Mouse (Mus musculus) ES-E14 (cell line): ENCODE results near the gene Tars2. TPM values are rescaled to one million over a fixed set of nuclear protein-coding genes. Genes with fewer than 3 reads are reported as not detected.
"Not testable (repeated sequence)": the region's sequence is repeated elsewhere in the genome, so short reads cannot be mapped to it uniquely, and the experiment has no call there.

Experiments used
- DNase-seq: peaks from one replicate; pipeline ENCODE4 v3.0.0-alpha.2; 2013; ENCODE audit warnings: low read depth, low spot score
- H3K27ac ChIP-seq: 2 replicates; pipeline ENCODE4 v1.5.1; 2012; ENCODE audit warnings: low read depth, mild to moderate bottlenecking, low read length, moderate library complexity, mixed read lengths; ENCODE audit not compliant: poor library complexity, insufficient read depth, severe bottlenecking
- H3K36me3 ChIP-seq: 2 replicates; pipeline ENCODE4 v1.6.1; 2012; ENCODE audit warnings: mild to moderate bottlenecking, low read length, moderate library complexity, mixed read lengths; ENCODE audit not compliant: control insufficient read depth, poor library complexity, insufficient read depth, severe bottlenecking
- H3K4me1 ChIP-seq, 2 experiments: fragments of 150-350 bp in 1 of 2; sonication (generic) in 1 of 2; 2 replicates each; pipeline ENCODE4 v1.6.1; 2012; ENCODE audit warnings: low read length in 2 of 2, mild to moderate bottlenecking in 1 of 2, mixed read lengths in 1 of 2; ENCODE audit not compliant: control insufficient read depth in 2 of 2, insufficient read depth in 2 of 2, poor library complexity in 1 of 2
- H3K4me3 ChIP-seq, 2 experiments: fragments of 150-350 bp in 1 of 2; sonication (generic) in 1 of 2; 2 replicates each; pipeline ENCODE4 v1.5.1; 2012; ENCODE audit warnings: low read length in 2 of 2, low read depth in 1 of 2, mild to moderate bottlenecking in 1 of 2, mixed read lengths in 1 of 2; ENCODE audit not compliant: insufficient read depth in 1 of 2, poor library complexity in 1 of 2, severe bottlenecking in 1 of 2
- H3K9ac ChIP-seq: 2 replicates; pipeline ENCODE4 v1.6.1; 2012; ENCODE audit warnings: low read depth, mild to moderate bottlenecking, low read length, mixed read lengths; ENCODE audit not compliant: poor library complexity, insufficient read depth, severe bottlenecking
- H3K9me3 ChIP-seq: fragments of 150-350 bp; sonication (generic); 2 replicates; pipeline ENCODE4 v1.6.1; 2012; ENCODE audit warnings: low read depth, mild to moderate bottlenecking, low read length; ENCODE audit not compliant: control insufficient read depth, insufficient read depth
- CHD2 ChIP-seq: IDR thresholded peaks from 2 replicates; pipeline ENCODE4 v1.6.1; 2014; ENCODE audit warnings: mild to moderate bottlenecking, low read depth, low read length, inconsistent platforms
- HCFC1 ChIP-seq: IDR thresholded peaks from 2 replicates; pipeline ENCODE4 v1.6.1; 2012; ENCODE audit warnings: low read length, inconsistent platforms, borderline replicate concordance; ENCODE audit not compliant: insufficient read depth
- MAFK ChIP-seq: IDR thresholded peaks from 2 replicates; pipeline ENCODE4 v1.6.1; 2014; ENCODE audit warnings: mild to moderate bottlenecking, low read depth, low read length, inconsistent platforms; ENCODE audit not compliant: insufficient read depth
- ZC3H11A ChIP-seq: IDR thresholded peaks from 2 replicates; pipeline ENCODE4 v1.6.1; 2012; ENCODE audit warnings: low read depth, mild to moderate bottlenecking, inconsistent platforms, low read length, borderline replicate concordance
- ZNF384 ChIP-seq: IDR thresholded peaks from 2 replicates; pipeline ENCODE4 v1.6.1; 2012; ENCODE audit warnings: low read depth, low read length, inconsistent platforms
- in situ Hi-C, 2 experiments: fragments of 600-800 bp; cut with MboI; formaldehyde crosslinking; loops; one replicate each; pipeline ENCODE4 v1.15.1; 2025; ENCODE audit warnings: low sequenced_read_pairs in 2 of 2, inconsistent platforms in 1 of 2; ENCODE audit not compliant: unreplicated experiment in 2 of 2
- total RNA-seq: library from RNA; depleted of rRNA; stranded (reverse); fragments of 300-350 nt; gene quantifications from 2 replicates; pipeline ENCODE4 v1.2.3, GENCODE M21; 2012; rRNA removed

Tars2 gene
- total RNA-seq: 85.9 and 132 TPM in 2 replicates

- no peak for DNase-seq
- in situ Hi-C loops: no loop called here
- TF ChIP-seq MAFK (no peak), ZC3H11A (no peak), ZNF384 (no peak), HCFC1 (no peak), CHD2 (no peak)
Measured at GRCm38 (mm10) chr3:95760106-95760505, at the start of gene Tars2. Gene Tars2, minus strand, starts transcription at chr3:95760206.

GRCm38 (mm10) chr3:95808384-95808783 is 48.4 kb upstream of the Tars2 start:
- no peak for DNase-seq
- Histone ChIP-seq H3K27ac (no peak overlapping the region), H3K36me3 (peaks cover 12% of the 10 kb centered on the region), H3K9me3 (no peaks in the 10 kb centered on the region), H3K9ac (no peak overlapping the region), H3K4me3 (no peak overlapping the region), H3K4me1 (no peaks in the 10 kb centered on the region)
- TF ChIP-seq MAFK (no peak), HCFC1 (no peak), ZC3H11A (no peak), ZNF384 (no peak), CHD2 (no peak)
- in situ Hi-C loops: no loop called here

More at GRCm38 (mm10) chr3:95760106-95760505, at the start of gene Tars2:
- Histone ChIP-seq H3K27ac (no peak within 1 kb of the TSS), H3K4me3 (no peak within 1 kb of the TSS), H3K9me3 (no peaks in the 10 kb centered on the region), H3K9ac (no peak within 1 kb of the TSS), H3K36me3 (peaks cover 9% of the 10 kb centered on the region), H3K4me1 (peaks cover 15% of the 10 kb centered on the region in 2 experiments)

- H3K36me3 ChIP-seq: peaks cover 12% of the 10 kb centered on the region
- in situ Hi-C loops: not testable (repeated sequence)
Measured at GRCm38 (mm10) chr3:95807630-95808029, 47.6 kb upstream of the Tars2 start.

GRCm38 (mm10) chr3:95806677-95807076 is 46.7 kb upstream of the Tars2 start:
- in situ Hi-C loops: no loop called here
- no peak overlapping the region for H3K9ac ChIP-seq
- H3K36me3 ChIP-seq: peaks cover 12% of the 10 kb centered on the region
- no peaks in the 10 kb centered on the region for H3K4me1 ChIP-seq
- TF ChIP-seq ZC3H11A (no peak), HCFC1 (no peak), MAFK (no peak), CHD2 (no peak), ZNF384 (no peak)
- no peak overlapping the region for H3K4me3 ChIP-seq
- H3K27ac ChIP-seq: no peak overlapping the region
- no peak for DNase-seq
- H3K9me3 ChIP-seq: no peaks in the 10 kb centered on the region

More at GRCm38 (mm10) chr3:95807630-95808029, 47.6 kb upstream of the Tars2 start:
- H3K4me3 ChIP-seq, DNase-seq, H3K9me3 ChIP-seq, H3K9ac ChIP-seq, H3K27ac ChIP-seq, H3K4me1 ChIP-seq: not testable (repeated sequence)
- 0 out of 2 replicates have a peak, but pooled peaks have one; percentile 22 for TF ChIP-seq ZNF384

GRCm38 (mm10) chr3:95803851-95804250 is 43.8 kb upstream of the Tars2 start:
- TF ChIP-seq ZC3H11A (no peak), CHD2 (no peak), MAFK (no peak), HCFC1 (no peak), ZNF384 (no peak)
- H3K4me3 ChIP-seq: no peak overlapping the region
- no peaks in the 10 kb centered on the region for H3K9me3 ChIP-seq
- in situ Hi-C loops: no loop called here
- no peak overlapping the region for H3K27ac ChIP-seq
- peaks cover 12% of the 10 kb centered on the region for H3K36me3 ChIP-seq
- H3K4me1 ChIP-seq: 0 out of 4 replicates have a peak, but pooled peaks cover 0 to 3% of the 10 kb centered on the region in 2 experiments
- no peak overlapping the region for H3K9ac ChIP-seq
- DNase-seq: no peak
